Mouse (Mus musculus) cerebellum, adult 2 months (tissue): Measurements from ENCODE around the gene Rhoa.

Experiments used
- CTCF ChIP-seq: fragments of 200-500 bp; IDR thresholded peaks from 2 replicates; pipeline ENCODE4 v1.5.1; 2011; ENCODE audit warnings: low read depth, mild to moderate bottlenecking, control low read depth, low read length, moderate library complexity, borderline replicate concordance; ENCODE audit not compliant: insufficient read depth
- POLR2A ChIP-seq: fragments of 200-500 bp; IDR thresholded peaks from 2 replicates; pipeline ENCODE4 v1.6.1; 2011; ENCODE audit warnings: low read length, control low read depth, borderline replicate concordance; ENCODE audit not compliant: insufficient read depth

DNA sequence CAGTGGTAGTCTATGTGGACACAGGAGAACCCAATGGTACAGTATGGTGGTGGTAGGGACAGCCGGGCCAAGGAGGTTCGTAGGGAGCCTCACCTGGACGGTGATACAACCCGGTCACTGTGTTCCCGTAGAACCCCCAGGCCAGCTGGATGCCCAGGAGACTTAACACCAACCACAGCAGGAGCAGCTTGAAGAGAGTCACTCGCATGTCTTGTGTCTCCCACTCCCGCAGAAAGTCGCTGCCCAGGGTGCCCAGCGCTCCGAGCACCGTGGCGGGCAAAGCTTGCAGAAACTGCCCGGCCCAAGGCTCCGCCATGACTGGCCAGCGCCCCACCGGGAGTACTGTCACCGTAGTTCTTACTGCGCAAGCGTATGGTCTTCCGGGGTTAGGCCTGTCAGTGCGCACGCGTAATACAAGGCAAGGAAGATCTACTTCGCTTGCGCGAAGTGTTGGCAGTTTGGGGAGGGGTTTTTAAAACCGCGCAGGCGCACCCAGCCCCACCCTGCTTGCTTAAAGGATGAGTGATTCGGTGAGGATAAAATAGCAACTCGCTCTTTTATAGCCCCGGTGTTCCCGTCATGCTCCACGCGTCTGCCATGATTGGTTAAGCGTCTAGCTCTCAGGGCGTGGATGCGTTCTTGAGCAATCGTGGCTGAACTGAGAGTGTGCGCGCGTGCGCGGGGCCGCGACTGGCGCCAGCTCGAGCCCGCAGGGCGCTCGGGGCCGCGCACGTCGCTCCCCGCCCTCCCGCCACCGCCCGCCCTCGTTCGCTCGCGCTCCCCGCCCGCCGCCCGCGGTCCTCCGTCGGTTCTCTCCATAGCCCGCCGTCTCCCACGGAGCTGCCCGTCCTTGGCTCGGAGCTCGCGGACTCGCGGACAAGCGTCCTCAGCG, at the start of gene Rhoa, which contains the start of gene Tcta:
- TF ChIP-seq CTCF = no peak
- TF ChIP-seq POLR2A = peak; percentile 96
